Mouse (Mus musculus): Measurements from ENCODE around the gene Slc7a15.

Slc7a15 gene

DNA sequence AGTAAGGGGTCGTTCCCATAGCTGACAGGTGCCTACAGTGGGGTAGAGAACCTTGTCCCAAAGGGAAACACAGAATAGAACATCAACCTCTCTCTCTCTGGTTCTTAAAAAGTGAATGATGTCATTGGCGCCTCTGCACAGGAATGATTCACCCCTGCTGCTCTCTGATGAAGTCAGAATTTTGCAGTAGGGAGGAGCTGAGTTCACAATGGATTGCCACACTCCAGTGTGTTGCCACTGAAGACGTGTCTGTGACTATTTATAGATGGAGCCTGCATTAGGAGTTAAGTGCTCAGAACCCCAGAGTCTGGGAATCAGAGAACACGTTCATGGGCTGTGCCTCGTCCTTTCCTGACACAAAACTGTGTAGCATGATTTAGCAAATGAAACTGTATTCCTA, 89.2 kb downstream of the Slc7a15 start:
- DNase-seq (ENCODE audit: extremely low spot score, low spot score) = no peak

DNA sequence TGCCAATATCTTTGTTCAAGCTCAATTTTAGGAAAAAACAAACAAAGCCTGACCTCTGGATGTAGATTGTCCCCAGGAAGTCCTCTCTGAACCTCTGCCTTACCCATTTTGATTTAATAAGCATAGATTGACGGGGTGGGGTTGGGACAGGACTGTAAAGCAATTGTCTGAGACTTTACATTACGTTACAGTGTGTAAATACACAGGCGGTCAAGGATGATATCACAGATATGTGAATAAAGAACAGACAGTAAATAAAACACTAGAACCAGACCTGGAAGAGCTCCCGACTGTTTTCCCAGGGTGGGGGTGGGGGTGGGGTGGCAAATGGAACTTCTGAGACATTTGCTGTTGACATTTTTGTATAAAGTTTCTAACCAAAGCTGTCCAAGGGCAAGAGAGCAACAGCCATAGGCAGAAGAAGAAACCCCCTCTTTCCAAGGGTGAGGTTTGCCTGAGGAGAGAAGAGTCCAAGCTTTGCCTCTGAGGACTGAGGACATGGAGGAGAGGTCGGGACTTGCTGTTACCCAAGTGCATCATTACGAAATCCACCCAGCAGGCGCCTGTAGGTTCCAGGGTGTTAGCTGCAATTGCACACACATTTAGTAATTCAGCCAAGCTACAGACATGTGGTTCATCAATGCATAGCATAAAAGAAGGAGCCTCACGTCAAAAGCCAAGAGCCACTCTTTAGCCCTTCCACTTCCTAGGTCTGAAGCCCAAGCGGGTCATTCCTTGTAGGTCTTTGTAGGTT, 91.7 kb downstream of the Slc7a15 start:
- DNase-seq (ENCODE audit: extremely low spot score, low spot score) = no peak

DNA sequence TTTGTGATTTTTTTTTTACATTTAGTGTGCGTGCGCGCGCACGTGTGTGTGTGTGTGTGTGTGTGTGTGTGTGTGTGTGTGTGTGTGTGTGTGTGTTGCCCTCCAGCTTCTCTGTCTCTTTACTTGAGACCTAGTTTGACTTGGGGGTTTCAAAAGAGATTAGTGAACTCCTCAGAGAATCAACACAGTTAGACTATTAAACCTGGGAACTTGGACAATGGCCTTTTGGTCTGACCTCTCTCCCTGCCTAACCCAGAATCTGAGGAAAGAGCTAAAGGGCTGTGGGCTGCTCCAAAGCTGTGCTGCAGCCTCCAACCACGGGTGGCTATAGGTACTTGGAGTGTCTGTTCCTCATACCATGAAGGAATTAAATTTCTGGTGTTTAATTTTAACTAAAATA, 94.7 kb downstream of the Slc7a15 start:
- no peak for DNase-seq (ENCODE audit: extremely low spot score, low spot score)

DNA sequence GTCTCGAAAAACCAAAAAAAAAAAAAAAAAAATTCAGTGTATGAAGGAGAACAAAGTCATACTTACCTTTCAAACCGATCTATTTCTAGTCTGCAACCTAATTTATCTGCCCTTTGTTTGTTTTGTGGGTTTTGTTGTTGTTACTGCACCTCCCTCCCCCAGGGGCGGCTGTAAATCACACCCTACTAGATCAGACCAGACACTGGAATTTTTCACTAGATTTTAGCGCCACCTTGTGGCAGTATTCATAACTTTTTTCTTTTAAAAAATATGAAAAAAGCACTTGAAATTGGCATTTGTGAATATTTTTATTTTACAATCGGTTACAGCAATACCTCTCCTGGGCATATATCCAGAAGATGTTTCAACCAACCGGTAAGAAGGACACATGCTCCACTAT, 96.3 kb downstream of the Slc7a15 start:
- peak; percentile 37 for DNase-seq (ENCODE audit: extremely low spot score, low spot score)

DNA sequence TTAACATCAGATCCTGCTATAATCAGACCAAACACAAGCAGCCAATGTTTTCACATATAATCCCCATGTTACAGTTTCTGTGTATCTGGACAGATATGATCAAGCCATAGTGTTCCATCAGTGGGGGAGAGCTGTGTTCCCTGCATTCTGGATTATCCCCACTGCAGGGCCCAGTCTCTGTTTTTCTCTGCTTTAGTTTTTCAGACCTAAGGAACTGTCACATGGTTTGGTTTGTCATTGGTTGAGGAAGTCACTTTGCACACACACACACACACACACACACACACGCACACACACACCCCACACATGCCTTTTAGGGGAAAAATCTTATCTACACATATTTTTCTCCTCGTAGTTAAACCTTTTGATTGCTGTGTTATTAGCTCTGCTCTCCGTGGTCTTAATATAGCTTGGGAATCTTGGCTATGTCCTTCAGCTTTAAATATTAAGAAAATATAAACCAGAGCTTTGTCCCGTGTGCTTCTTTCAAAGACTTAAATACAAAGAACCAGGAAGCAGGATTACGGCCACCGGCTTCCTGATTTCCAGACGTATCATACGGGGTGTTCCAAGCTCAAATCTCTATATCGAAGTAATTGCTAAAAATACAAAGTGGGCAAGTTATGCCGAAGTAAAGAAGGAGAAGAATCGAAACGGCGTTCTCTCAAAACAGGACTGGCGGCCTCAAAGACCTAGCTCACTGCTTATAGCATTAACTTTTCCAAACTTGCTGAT, 97.1 kb downstream of the Slc7a15 start:
- no peak for DNase-seq (ENCODE audit: extremely low spot score, low spot score)

DNA sequence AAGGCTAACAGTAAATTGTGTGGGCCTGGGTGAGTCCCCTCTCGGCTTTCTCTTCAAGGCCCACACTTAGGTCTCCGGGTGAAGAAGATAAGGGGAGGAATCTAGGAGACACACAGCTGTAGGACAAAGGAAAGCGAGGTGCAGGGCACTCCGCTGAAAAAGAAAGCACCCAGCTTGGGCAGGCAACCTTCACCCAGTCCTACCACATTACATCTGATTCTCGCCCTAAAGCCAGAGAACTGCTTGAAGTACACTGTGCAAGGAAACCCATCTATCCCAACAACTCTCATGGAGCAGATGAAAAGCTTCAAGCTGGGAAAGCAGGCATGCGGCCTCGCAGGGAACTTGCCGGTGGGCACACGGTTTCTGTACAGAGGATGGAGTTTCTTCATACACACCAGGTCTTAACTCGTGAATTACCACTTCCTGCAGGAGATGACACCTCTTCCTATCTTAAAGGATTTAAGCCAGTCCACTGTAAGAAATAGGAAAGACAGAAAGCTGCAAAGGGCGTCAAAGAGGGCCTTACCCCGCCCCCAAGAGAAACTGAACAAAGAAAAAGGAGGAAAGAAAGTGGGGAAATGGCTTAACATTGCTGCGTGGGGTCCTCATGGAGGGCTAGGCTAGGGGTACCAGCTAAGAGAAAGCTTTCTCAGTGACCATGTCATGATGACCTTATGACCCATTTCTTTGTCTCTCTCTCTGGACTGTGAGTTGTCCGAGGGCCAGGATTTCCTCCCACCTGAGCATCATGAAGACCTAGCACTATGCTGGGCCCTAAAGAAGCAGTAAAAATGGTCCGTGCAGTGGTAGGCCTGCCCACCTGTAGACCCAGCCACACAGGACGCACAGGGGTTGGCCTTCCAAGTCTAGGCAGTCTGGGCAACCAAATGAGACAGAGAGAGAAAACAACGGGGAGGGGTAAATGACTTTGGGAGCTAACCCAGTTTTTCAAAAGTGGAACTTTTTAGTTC, 98.0 kb downstream of the Slc7a15 start:
- no peak for DNase-seq (ENCODE audit: extremely low spot score, low spot score)

DNA sequence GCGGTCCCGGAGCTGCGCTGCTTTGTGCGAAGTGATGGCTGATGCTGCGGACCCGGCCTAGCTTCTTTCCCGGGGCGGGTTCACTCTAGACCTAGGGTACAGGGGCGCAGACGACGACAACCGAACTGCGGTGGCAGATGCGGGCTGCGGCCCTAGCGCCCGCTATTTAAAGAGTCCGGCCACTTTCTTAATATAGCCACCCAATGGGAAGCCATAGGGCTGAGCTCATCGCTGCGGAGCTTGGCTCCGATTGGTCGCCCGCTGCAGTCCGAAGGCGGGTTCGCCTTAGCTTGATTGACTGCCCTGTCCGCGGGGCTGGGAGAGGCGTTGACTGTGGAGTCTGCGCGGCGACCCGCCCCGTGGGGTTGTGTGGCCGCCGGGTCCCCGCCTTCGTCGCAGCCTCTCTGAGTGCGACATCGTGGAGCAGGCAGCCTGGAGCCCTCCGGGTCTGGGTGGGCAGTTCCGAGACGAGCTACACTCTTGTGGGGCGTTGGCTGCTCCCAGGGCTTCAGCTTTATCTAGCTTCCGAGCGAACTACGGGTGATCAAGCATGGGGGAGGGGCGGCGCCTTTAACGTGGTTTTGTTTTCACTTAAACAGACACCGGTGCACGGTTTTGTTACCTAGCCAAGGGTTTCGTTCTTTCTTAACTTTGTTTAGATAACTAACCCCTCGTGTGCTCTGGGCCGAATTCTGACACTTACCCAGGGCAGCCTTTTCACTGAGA, 98.8 kb downstream of the Slc7a15 start, which contains the start of gene Rhob:
TSS of gene Rhob (minus strand) at position 139 of the 726 bp plus-strand sequence.
- DNase-seq (ENCODE audit: extremely low spot score, low spot score) = peak; percentile 92

DNA sequence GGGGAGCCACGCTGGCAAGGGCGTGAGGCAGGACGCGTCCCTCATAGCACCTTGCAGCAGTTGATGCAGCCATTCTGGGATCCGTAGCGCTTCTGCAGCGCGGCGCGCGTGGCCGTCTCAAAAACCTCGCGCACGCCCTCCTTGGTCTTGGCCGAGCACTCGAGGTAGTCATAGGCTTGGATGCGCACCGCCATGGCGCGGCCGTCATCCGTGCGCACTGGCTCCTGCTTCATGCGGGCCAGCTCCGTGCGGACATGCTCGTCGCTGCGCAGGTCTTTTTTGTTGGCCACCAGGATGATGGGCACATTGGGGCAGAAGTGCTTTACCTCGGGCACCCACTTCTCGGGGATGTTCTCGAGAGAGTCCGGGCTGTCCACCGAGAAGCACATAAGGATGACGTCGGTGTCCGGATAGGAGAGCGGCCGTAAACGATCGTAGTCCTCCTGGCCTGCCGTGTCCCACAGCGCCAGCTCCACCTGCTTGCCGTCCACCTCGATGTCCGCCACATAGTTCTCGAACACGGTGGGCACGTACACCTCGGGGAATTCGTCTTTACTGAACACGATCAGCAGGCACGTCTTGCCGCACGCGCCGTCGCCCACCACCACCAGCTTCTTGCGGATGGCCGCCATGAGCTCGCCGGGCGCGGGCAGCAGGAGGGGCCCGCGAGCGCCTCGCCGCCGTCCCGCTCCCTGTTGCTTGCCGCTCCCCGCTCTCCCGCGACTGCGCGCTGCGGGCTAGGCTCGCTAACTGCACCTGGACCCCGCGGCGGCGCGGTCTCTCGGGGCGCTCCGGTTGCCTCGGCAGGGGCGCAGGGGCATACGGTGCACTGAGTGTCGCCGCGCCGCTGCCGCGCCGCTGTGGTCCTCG, 99.6 kb downstream of the Slc7a15 start:
- peak; percentile 75 for DNase-seq (ENCODE audit: extremely low spot score, low spot score)

DNA sequence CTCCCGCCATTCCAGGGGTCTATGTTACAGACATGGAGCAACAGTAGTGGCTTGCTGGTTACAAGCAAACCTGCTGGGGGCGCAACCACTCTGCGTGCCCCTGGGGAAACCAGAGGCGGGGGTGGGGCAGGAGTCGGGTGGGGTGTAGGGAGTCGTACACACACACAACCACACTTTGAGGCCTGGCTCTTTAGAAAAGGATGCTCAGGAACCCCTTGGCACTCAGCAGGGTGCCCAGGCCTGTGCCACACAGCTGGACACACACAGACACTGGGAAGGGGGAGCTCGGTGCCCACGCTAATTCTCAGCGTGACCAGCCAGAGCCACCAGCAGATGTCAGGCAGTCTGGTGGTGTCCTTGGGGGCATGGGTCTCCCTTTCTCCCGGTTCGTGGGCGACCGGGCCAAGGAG, 100.3 kb downstream of the Slc7a15 start:
- DNase-seq (ENCODE audit: extremely low spot score, low spot score) = peak; percentile 55

DNA sequence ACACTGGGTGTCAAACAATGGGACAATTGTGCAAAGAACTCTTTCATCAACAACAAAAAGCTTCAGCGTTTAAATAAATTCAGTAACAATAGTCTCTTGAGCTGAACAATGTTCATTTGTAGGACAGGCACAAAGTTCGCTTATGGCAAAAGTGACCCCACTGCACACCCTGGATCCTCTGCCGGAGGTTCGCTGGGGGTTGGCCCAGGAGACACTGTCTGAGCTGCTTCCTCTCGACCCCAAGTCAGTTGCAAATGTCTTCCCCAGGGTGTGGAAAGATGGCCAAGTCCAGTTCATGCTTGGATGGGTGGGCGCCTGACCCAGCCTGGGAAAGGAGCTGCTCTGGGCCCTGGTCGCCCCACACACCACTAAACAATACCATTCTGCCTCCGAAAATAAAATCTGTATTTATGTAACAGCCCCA, 100.7 kb downstream of the Slc7a15 start:
- peak; percentile 56 for DNase-seq (ENCODE audit: extremely low spot score, low spot score)

DNA sequence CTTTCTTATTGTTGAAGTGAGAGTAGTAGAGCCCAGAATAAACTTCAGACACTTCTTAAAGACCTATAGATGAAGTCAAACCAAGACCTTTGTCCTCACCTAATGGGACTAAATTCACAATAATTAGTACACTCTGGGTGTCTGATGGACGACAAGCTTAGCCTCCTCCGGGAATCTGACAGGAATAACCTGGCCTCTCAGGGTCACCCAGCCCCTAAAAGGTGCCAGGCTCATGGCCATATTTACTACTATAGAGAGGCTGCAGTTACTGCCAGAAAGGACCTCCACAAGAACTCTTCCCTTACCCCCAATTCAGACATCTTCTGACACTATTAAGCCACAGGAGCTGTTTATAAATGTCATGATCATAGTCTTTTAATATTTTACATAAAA, 101.6 kb downstream of the Slc7a15 start:
- no peak for DNase-seq (ENCODE audit: extremely low spot score, low spot score)

DNA sequence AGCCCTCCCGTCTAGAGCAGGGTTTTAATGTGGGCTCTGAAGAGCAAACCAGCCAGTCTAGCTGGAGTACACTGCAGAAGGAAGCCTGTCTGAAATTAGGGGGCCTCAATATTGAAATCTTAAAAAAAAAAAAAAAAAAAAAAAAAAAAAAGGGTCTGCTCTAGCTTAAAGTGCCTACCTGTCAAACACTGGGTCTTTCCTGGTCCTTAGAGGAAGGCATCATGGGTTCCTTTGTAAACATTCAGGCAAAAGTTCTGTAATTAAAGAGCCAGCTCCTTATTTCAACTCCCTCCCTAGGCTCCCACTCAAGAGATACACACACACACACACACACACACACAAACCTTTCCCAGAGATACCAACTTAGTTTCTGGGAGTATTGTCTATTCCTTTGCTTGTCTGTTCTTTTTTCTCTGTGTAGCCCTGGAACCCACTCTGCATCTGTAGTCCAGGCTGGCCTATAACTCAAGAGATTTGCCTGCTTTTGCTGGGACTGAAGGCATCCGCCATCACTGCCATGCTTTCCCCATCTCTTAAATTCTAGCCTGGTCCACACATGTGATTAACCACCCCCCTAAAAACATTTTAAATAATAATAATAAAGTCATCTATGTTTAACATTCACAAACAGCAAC, 102.1 kb downstream of the Slc7a15 start:
- DNase-seq (ENCODE audit: extremely low spot score, low spot score) = no peak

DNA sequence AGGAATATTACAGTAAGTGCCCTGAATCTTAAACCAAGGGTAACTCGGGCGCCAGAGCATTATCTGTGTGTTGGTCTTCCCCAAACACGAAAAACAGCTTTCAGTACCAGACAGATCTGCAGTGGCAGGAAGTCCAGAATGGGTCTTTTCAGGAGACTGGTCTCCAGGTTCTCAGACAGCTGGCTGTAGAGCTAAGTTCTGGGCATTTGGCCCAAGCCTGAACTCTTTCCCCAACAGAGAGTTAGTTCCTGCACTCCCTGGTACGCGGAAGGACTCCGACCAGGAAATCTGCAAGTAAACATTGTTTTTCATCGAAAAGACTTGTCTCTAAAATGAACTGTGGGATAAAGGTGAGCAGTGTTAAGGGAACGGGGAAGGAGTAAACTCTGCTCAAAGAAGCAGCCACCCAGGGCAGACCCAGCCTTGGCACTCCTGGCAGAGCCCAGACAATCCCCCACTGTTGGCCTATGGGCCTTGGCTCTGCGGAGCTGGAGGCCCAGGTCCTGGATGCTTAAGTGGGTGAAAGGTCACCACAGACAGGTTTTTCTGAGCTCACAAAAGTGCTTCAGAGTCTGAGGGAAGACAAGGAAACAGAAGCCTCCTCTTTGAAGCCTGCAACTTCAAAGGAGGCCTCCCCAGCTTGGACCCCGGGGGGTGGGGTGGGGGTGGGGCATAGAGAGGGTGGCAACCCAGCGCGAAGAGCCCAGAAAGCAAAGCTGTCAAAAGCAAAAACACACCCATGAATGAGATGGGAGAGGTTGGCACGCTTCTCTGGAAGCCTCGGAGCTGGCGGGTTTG, 102.8 kb downstream of the Slc7a15 start:
- peak; percentile 48 for DNase-seq (ENCODE audit: extremely low spot score, low spot score)

DNA sequence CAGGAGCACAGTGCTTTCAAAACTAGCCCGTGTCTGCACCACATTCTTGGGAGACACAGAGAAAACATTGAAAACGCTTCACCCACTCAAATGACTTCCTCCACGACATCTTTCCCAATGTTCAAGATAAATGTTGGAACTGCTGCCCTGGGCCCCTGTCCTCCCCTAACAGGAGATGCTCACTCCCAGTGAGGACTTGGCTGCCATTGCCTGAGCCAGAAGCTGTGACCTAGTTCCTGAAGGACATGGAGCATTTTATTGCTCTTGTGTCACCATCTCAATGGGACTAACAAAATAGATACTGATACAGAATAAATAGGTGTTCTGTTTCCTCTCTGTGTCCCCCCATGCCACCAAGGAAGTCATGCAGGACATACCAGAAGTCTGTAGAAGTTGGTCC, 104.2 kb downstream of the Slc7a15 start:
- no peak for DNase-seq (ENCODE audit: extremely low spot score, low spot score)

DNA sequence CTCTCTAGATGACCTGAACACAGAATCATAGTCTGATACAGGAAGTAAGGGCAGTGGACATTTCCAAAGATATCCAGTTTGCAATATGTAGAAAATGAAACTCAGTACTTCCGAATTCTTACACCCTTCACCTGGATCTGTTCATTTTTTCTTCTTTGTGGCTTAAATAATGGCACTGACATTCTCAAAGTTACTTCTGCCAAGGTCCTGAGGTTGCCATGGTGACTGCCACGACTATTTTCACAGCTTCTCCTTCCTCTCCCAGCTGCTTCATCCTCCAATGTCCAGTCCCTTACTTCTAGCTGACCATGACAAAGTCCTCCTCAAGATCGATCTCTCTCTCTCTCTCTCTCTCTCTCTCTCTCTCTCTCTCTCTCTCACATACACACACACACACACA, 105.5 kb downstream of the Slc7a15 start:
- no peak for DNase-seq (ENCODE audit: extremely low spot score, low spot score)

DNA sequence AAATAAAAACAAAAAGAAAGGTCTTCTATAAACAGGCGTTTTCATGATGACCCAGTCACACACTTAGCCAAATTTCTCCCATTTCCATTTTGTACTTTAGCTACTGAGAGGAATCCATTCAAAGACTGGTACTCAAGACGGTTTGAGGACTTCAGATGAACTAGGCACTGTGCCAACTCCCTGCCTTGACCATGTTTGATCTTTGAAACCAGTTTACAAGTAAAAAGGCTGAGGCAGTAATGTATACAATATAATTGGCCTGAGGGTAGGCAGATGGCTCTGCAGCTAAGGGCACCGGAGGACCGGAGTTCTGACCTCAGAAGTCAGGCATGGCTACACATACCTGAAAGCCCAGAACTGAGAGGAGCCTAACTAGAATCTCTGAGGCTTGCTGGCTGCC, 109.8 kb downstream of the Slc7a15 start:
- DNase-seq (ENCODE audit: extremely low spot score, low spot score) = no peak

DNA sequence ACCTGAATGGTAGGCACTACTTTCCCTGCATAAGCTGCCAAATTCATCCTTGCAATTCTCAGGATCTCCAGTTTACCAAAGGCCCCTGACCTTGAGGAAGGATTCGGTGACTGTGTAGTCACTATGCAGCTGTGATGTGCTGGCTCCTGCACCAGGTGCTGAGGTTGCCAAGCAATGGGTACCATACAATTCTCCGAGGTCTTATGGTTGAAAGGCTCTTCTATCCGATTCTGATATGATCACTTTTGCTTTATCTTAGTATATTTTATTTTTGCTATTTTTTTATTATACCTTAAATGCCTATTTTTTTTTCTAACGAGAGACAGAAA, 110.2 kb downstream of the Slc7a15 start:
- no peak for DNase-seq (ENCODE audit: extremely low spot score, low spot score)

DNA sequence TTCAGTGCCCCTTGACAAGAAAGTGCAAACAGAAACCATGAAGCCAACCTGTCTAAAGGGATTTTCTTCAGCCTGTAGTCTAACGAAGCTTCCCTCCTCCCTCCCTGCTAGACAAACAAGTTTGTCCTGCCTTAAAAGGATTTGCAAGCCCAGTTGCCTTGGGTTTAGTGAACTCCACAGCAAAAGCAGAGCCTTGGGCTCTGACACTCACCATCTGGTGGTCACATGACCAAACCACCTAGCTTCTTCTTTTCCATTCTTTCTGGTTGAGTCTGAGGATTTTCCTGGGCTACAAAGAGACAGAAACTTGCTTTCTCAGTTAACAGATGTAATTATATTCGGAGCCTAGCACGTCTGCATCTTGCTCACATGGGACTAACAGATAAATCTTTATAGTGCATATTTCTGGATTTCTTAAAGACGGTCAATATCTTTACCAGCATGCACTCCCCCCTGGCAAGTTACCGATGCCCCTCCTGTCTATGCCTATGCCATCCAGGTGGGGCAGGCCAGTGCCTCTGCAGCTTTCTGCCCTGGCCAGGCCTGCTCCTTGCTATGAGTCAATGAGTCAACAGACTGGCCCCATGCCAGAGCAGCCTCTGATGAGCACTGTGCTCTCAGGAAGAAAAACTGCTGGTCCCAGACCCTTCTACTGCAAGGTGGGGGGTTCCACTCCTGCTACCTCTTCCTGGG, 110.8 kb downstream of the Slc7a15 start:
- no peak for DNase-seq (ENCODE audit: extremely low spot score, low spot score)

All from neural tube, embryonic 10.5 days (tissue).